Mouse (Mus musculus) hindbrain, embryonic 13.5 days (tissue): ENCODE data around the gene Lcorl. TPM values are rescaled to one million over a fixed set of nuclear protein-coding genes. Genes with fewer than 3 reads are reported as not detected.
"Not testable (repeated sequence)": the region's sequence is repeated elsewhere in the genome, so short reads cannot be mapped to it uniquely, and the experiment has no call there.

Source experiments
- ATAC-seq: fragments of 200-750 bp; cut with Nextera tagmentation; 2 replicates; pipeline ENCODE4 v1.8.0; 2017; ENCODE audit warnings: moderate TSS enrichment; ENCODE audit not compliant: low FRiP score
- H3K27ac ChIP-seq: fragments of 300-500 bp; sonication (generic); 2 replicates; pipeline ENCODE4 v1.5.1; 2015; ENCODE audit warnings: inconsistent platforms, mild to moderate bottlenecking, moderate library complexity
- H3K27me3 ChIP-seq: fragments of 300-500 bp; sonication (generic); 2 replicates; pipeline ENCODE4 v1.6.1; 2015; ENCODE audit warnings: mild to moderate bottlenecking, inconsistent platforms
- H3K36me3 ChIP-seq: fragments of 300-500 bp; sonication (generic); 2 replicates; pipeline ENCODE4 v1.6.1; 2015; ENCODE audit warnings: mild to moderate bottlenecking, inconsistent platforms
- H3K4me1 ChIP-seq: fragments of 300-500 bp; sonication (generic); replicated peaks from 2 replicates; pipeline ENCODE4 v1.6.1; 2015; ENCODE audit warnings: inconsistent platforms
- H3K4me2 ChIP-seq: fragments of 300-500 bp; sonication (generic); 2 replicates; pipeline ENCODE4 v1.6.1; 2015; ENCODE audit warnings: inconsistent platforms, mild to moderate bottlenecking, moderate library complexity
- H3K4me3 ChIP-seq: fragments of 300-500 bp; sonication (generic); 2 replicates; pipeline ENCODE4 v1.5.1; 2015; ENCODE audit warnings: mild to moderate bottlenecking, inconsistent platforms
- H3K9ac ChIP-seq: fragments of 300-500 bp; sonication (generic); 2 replicates; pipeline ENCODE4 v1.6.1; 2015; ENCODE audit warnings: mild to moderate bottlenecking, inconsistent platforms
- H3K9me3 ChIP-seq: fragments of 300-500 bp; sonication (generic); 2 replicates; pipeline ENCODE4 v1.6.1; 2016; ENCODE audit warnings: inconsistent platforms
- WGBS: fragments of 180-500 bp; shearing (Covaris S2); methylation state at CpG from one replicate; pipeline ENCODE4 v1.1.7; 2015; 5-methylcytosine and 5-hydroxymethylcytosine counted together
- polyA plus RNA-seq: library from polyadenylated mRNA; unstranded; fragments of >200 nt; fragmentation: Nextera tagmentation; extraction: Ambion mirVana; gene quantifications from 2 replicates; pipeline ENCODE4 v1.2.1, GENCODE M21; 2015

Gene Lcorl
- polyA plus RNA-seq, 1 experiment from 2014 or later: 57.5 TPM

GRCm38 (mm10) chr5:45658406-45658805 is 199.0 kb downstream of the Lcorl start:
- H3K4me2 ChIP-seq, H3K4me1 ChIP-seq, H3K4me3 ChIP-seq, H3K9ac ChIP-seq, ATAC-seq, H3K27me3 ChIP-seq, H3K9me3 ChIP-seq, H3K27ac ChIP-seq, H3K36me3 ChIP-seq: not testable (repeated sequence)
- WGBS: 96% methylated on average over 13 of the region's 13 CpGs

- H3K4me1 ChIP-seq: no peaks in the 10 kb centered on the region
- no peak overlapping the region for H3K4me2 ChIP-seq
- WGBS: 91% methylated on average over 2 of the region's 2 CpGs
- no peak overlapping the region for H3K4me3 ChIP-seq
- H3K27me3 ChIP-seq: no peaks in the 10 kb centered on the region
- no peaks in the 10 kb centered on the region for H3K9me3 ChIP-seq
- ATAC-seq: no peak
- no peak overlapping the region for H3K27ac ChIP-seq
- no peaks in the 10 kb centered on the region for H3K36me3 ChIP-seq
- H3K9ac ChIP-seq: no peak overlapping the region
These were observed 206.2 kb downstream of the Lcorl start for GRCm38 (mm10) chr5:45651026-45651703.

Other genes with a start within 250 kb of the Lcorl start
- gene Fam184b, start 218.0 kb downstream of the Lcorl start, polyA plus RNA-seq: 2.1 and 3.1 TPM in 2 replicates
- gene Ncapg, start 187.7 kb downstream of the Lcorl start, polyA plus RNA-seq: 11.9 and 12.2 TPM in 2 replicates